Mouse (Mus musculus) left cerebral cortex, postnatal 25 days (tissue): ENCODE data around the gene Tll1. TPM values are rescaled to one million over a fixed set of nuclear protein-coding genes. Genes with fewer than 3 reads are reported as not detected.
A peak's percentile ranks its signal among the peaks of the same experiment; 100 is the strongest.

Source experiments
- DNase-seq, 2 experiments: peaks; one replicate each; pipeline ENCODE4 v3.0.0; 2022; ENCODE audit warnings: low spot score in 2 of 2, mixed read lengths in 1 of 2
- intact Hi-C: fragments of 180-260 bp; cut with DNase I; formaldehyde crosslinking; loops from one replicate; pipeline ENCODE4 v1.15.1; 2025
- total RNA-seq, 2 experiments: library from RNA; stranded (reverse); gene quantifications; 2 replicates each; pipeline ENCODE4 v1.2.3; 2021

Gene Tll1
- total RNA-seq: 1 to 10 TPM; 2.1 to 4.1 TPM

DNA sequence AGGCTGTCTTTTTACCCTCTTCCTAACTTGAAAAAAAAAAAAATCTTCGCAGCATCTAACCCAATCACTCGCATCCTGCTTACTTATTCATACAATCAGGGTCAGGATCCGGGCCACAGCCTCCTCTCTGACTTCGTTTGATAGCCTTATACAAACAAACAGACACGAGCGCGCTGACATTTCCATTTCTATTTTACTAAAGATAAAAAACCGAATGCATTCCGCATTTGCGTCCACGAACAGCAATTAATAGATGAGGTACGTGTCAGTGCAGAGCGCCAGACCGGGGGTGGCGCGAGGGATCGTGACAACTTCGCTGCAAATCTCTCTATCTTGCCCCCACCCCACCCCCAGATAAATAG is at the start of gene Tll1:
Gene Tll1 (minus strand): TSS at position 248 of the 362 bp plus-strand sequence.
- intact Hi-C loops: loop anchor here (5.0 kb wide), 1 partner anchor 341 kb away; no protein-coding TSS in a partner anchor
- peak; percentile 12 to 17 for DNase-seq

DNA sequence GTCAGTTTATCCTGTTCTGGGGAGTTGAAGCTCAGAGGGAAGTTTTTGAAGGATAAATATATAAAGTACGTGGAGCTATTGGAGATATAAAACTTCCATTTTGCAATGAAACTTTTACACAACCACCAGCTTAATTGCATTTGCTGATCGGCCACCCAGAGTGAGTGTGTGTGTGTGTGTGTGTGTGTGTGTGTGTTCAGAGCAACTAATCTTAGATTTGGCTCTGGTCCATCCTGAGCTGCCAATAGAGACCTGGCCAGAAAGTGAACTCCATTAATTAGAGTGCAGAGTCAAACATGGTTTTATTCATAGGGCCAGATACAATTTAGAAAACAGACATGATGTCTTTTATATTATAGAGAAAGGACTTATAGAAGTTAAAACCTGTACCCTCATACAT is 32.6 kb upstream of the Tll1 start:
- intact Hi-C loops: no loop called here
- no peak for DNase-seq

DNA sequence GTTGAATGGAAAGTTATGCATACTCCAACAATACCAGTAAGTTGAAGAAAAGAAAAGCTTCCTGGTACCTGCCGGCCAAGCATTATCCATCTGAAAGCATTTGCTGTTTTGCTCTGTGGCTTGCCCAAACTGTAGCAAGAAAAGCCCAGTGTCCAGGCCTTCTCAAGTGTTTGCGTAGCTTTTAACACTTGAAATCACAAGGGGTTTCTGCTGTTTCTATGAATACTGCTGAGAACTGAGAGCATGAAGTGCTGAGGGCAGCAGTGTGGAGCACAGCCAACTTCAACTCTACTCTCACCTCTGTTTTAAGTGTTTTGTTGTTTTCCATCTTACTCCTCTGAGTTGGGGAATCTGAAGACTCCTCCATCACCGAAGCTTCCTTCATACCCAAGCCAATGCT is 15.5 kb upstream of the Tll1 start:
- no peak for DNase-seq
- intact Hi-C loops: no loop called here

DNA sequence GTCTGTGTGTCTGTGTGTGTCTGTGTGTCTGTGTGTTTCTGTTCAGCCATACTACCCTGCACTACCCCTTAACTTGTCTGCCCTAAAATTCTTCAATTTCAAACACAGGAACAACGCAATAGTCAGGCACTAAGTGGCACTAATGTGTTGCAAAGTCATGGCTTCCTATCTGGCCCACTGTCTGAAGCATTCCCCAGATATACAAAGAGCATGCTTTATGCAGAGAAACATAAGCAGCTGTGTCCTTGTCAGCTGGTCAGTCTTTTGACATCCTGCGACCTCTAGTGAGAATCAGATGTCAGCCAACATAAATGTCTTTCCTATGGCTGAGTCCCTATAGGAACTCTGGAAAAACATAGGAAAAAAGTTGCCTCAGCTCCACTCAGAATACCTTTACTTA is 11.6 kb upstream of the Tll1 start:
- intact Hi-C loops: no loop called here
- DNase-seq: no peak

DNA sequence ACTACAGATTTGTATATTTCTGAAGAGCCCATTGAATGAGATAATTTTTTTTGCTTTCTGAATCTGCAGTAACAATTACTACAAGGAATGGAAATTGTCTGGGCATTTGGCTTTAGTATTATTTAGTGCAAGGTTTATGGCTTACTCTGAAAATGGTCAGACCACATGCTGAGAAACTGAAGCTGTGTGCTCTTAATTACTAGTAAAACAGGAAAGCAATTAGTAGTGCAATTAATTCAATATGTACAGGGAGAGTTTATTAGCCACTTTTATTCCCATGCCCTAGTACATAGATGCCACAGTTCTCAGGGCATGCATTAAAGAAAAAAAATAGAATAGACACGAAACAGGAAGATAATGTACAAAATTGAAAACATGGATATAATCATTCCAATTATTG is 10.2 kb upstream of the Tll1 start:
- intact Hi-C loops: no loop called here
- no peak for DNase-seq

DNA sequence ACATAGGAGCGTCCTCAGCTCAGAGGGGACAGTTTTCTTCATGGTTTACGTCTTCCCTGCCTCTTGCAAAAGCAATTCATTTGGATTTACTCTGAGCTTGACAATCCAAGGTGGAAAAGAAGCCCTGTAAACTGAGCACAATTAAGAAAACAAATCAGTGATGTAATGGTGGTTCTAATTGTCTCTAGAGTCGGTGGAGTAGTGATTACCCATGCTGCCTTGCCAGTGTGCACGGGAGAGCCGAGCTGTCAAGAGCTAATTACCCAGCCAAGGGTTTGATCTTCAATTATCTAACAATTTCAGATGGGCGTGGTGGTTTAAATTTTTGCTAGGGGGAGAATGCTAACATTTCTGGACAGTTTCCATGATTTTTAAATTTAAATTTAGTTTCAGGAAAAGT is 9.3 kb upstream of the Tll1 start:
- intact Hi-C loops: no loop called here
- no peak for DNase-seq

DNA sequence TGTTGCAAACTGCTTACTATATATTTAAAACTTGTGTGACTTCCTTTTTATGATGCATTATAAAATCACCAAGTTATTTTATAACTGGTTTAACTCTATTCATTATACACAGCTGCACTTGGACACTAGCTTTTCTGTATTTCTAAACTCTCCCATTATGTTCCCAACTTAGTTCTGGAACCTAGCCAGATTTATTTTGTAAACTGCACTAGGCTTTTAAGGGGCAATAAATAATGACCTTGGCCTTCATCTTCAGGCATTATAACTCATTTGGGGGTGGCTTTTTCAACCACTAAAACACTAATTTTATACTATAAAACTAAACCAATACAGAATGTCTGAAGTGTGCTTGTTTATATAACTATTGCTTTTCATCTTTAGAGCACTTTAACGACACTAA is 8.8 kb upstream of the Tll1 start:
- DNase-seq: no peak
- intact Hi-C loops: no loop called here

DNA sequence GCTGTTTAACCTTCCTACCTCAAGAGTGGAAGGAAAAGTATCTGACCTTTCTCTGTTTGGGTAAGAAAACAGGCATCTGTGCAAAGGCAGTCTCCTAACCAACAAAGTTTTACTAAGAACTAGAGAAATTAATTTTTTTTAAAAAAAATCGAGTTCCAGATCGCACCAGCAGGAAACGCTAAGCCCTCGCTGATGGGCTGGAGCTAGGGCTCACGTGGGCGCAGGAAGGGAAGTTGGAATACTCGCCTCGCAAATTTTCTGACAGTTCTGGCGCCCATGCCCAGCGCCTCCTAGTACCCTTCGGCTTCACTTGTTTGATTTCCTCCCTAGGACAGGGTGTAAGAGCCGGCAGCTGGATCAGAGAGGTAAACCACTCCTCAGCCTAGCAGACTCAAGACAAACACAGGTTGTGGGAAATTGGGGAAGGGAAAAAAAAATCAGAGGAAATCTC is 365 bp upstream of the Tll1 start:
- peak; percentile 9 to 41 for DNase-seq

DNA sequence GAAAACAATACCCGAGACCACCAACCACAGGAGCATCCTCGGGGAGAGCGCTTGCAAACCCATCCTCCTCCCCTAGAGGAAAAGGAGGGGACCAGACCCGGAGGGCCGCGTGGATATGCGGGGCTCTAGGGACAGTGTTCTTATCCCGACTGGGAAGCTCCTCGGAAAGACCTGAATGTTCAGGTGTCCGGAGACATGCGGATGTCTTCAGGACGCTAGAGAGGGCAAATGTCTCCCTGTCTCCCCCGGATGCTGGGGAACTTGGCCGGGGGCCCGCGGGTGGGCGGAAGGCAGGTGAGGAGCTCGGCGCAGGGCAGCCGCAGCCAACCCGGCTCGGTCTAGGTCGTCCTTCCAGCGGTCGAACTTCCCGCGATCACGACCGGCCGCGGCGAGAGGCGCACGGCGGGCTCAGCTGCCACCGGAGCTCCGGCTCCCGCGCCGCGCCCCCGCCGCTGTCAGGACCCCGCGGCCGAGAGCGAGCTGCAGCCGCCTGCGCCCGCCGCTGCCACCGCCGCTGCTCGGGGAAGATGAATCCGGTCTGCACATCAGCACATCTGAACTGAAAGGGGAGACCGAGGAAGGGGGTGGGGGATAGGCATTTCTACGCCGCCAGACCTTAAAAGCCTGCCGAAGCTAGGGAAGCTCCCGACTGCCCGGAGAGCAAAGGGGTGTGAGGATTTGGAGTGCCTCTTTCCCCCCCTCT is 599 bp downstream of the Tll1 start:
- peak; percentile 19 to 20 for DNase-seq
- intact Hi-C loops: loop anchor here (5.0 kb wide), 1 partner anchor 342 kb away; no protein-coding TSS in a partner anchor

More for the DNA sequence above, 365 bp upstream of the Tll1 start:
- intact Hi-C loops: loop anchor here (5.0 kb wide), 1 partner anchor 341 kb away; no protein-coding TSS in a partner anchor

DNA sequence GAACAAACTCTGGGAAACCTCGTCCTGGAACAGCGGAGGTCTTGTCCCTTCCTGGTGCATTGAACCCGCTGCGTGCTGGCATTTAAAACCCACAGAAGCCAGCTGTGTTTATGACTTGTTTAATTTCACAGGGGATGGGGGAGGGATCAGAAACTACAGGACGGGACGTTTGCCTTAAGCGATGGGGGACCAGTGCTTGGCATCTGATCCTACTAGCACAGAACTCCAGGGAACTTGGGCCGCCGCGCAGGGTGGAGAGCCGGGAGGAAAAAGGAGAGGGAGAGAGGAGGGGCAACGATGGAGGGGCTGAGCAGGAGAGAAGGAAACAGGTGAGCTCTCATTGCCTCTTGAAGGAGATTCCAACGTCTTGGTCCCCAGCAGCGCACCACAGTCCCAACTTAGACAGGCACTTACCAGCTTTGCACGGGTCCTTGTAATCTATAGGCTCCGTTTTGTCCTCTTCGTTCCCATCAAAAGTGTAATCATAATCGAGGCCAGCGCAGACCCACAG is 1.2 kb downstream of the Tll1 start:
- intact Hi-C loops: loop anchor here (5.0 kb wide), 1 partner anchor 342 kb away; no protein-coding TSS in a partner anchor
- peak in 1 of 2 experiments; percentile 8 for DNase-seq

DNA sequence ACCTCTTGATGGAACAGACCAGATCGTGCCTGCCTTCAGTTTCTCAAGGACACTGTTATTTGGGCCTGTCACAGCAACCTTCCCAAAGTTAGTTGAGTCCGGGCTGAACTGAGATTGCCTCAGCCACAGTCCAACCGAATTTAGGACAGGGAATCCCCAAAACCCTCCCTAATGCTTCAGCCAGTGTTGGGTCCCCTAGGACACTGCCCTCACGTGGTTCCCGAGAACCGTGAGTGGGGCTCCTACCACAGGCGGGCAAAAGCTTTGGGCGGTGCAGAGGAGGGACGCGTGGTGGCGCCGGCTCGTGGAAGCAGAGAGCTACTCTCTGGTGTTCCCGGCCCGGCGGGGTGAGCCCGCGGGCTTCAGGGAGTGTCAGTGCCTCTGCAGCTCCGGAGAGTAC is 1.9 kb downstream of the Tll1 start:
- intact Hi-C loops: no loop called here
- peak; percentile 23 to 37 for DNase-seq

DNA sequence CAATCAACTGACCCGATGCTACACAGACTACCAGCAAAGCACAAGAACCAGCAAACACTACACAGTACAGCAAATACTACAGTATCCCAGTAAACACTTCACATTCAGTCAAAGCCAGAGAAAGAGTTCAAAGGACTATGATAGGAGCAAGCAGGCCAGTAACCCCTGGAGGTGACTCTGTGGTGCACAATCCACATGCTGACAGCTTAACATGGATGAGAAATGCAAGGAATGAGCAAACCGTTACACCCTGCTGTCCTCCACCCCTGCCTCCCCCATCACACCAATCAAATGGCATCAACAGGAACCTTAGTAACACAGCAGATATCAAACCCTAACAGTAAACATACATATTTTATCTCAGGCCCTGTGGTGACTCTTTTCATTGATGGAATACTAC is 7.7 kb downstream of the Tll1 start:
- intact Hi-C loops: no loop called here
- no peak for DNase-seq

DNA sequence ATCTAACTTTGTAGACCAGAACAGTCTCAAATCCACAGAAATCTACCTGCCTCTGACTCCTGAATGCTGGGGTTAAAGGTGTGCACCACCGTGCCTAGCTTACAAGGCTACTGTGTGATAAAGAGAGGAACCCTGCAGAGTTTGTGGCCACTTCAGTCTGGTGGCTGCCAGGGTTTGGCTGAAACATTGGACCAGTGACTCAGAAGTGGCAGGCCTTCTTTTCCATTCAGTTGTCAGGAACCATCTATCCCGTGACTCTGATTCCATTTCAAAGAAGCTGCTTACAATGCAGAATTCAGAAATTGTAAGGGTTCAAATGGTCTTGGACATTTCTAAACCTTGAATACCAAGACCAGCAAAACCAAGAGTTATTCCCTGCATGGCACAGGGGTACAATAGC is 12.7 kb downstream of the Tll1 start:
- no peak for DNase-seq
- intact Hi-C loops: no loop called here

DNA sequence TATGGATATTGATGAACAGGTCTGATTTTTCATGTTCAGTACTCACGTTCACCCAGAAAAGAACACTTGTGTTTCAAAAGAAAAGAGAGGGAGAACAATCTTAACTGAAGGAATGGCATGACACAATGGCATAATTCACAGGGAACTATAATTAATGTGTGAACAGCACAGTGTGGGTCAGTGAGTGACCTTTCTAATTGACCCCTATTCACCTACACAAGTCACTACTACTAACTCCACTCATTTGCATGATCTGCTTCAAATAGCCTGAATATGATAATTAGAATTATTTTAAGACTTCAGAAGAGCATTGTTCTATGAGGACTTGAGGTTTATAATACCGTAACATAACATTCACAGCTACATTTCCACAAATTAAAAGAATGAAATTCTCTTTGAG is 18.2 kb downstream of the Tll1 start:
- intact Hi-C loops: no loop called here
- DNase-seq: no peak

DNA sequence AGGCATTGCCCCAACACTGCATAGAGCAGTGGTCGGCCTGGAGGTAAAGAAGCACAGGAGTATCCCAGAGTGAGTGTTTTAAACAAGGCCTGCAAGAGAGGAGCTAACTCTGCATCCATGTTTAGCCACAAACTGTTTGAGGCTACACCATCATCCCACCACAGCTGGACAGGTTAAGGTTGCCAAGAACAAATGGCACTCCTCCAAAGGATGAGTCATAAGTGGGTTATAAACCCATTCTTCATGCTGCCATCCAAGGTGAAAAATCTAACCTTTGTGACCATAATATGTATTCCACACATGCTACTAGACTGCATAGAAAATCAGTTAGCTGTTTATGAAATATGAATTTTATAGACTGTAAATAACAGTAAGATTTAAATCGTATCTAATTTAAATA is 29.1 kb downstream of the Tll1 start:
- intact Hi-C loops: no loop called here
- no peak for DNase-seq

DNA sequence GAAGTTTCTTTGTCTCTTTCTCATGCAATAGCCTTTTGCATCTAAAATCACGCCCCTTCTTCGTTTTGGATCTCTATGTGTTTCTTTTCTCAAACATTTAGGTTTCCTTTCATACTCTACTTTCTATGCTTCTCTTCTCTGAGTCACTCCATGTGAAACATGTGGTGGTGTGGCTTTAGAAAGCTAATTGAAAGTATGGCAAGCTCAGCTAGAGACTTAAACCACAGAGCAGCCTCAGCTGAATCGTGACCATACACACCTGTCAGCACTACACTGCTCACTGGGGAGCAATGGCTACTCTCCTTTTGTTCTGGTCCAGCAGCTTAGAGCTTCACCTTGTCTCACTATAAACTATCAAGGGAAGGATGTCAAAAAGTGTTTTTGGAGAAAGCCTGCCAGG is 31.2 kb downstream of the Tll1 start:
- intact Hi-C loops: no loop called here
- no peak for DNase-seq

DNA sequence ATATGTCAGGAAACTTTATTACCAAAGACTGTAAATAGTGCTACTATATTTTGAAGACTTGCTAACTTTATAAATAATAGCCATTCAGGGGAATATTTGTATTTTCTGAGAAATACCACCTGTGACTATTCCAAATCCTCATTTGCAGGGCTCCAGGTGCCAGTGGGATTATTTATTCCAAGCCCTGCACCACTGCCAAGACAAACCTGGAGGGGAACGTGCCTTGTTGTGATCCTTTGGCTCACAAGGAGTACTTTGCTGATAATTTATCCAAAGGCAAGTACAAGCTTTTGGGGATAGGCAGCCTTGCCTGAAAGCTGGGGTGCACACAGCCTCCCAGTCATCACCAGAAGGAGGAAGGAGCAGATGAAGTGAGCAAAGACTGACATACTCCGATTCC is 32.3 kb downstream of the Tll1 start:
- DNase-seq: no peak
- intact Hi-C loops: no loop called here

DNA sequence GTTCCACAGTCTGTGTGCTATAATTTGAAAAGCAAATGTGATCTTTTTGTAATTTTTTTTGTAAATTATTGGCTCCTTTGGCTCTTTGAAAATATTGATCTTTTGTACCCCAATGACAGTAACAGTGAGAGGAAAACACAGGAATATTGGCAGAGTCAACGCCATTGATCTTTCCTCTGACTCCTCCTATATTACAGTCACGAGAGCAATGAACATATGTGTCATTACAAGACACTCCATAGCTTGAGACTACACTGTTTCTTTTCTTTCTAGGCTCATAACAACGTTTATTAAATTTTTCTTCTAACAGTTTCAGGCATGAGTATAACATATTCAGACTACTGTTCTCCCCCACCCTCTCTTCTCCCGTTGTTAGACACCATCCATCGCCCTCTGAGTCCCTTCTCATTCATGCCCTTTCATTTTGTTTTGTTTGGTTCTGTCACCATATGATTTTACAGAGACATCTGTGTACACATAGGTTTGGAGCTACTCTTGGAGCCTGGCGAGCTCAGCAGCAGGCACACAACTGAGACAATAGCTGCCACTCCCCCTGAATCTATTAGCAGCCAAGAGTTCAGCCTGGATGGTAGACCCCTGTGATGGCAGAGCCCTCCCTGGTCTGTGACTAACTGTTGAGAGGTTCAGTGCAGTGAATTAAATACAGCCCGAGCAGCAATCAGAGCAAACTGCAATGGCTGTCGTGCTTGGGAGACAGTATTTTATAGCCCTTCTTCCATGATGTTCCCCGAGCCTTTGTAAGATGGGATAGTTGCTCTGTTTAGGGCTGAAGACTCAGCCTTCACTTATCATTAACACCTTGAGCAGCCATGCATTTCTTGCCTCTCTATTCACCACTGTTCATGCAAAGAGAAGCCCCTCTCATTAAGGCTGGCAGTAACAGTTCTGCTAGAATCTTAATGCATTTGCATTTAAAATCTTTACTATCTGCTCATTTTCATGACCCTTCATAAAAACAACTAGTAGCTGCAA is 52.9 kb downstream of the Tll1 start:
- intact Hi-C loops: no loop called here
- no peak for DNase-seq

DNA sequence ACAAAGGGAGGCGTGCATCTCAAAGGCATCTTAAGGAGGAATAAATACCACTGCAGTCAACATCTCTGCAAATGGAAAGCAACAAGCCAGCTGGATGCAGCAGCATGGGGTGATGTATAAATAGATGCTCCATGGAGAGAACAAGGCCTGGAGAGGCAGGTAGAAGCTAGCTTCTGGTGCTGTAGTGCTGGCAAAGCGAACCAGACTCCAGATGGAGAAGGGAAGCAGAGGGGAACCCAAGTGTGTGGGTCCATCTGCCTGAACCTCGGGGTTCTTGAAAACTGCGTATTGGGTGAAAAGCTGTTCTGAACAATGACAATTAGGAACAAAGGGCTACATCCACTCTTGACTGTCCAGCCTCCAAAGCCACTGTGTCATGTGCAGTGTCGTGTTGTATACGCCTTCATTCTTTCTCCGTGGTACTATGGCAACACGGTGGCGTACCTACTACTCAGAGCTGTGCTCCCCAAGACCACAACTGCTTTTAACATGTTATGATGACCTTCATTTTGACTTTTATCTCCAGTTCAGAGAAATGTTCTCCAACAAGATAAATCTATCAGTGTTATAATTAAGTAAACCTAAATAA is 53.8 kb downstream of the Tll1 start:
- intact Hi-C loops: no loop called here
- DNase-seq: peak; percentile 21 to 40

DNA sequence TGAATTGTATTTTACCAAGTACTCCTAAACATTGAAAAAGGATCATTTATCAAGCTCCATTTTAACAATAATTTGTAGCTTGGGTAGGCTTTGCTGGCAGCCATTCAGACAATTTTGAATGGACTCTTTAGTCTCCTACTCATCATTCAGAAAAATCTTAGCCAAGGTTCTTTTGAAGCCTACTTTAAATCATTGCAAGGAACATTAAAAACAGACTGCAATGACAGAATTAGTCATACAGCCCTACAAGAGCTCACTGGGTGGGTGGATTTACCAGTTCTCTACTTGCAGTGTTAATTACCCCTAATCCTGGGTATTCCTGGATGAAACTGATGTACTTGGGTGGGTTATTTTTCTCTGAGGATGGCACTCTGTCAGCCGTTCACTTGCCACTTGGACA is 69.5 kb downstream of the Tll1 start:
- peak; percentile 12 to 80 for DNase-seq
- intact Hi-C loops: no loop called here
